Mouse (Mus musculus) kidney, adult 2 months (tissue): ENCODE measurements around the gene Cd5.

ENCODE experiments used
- CTCF ChIP-seq: fragments of 200-500 bp; conservative IDR thresholded peaks from 2 replicates; pipeline ENCODE4 v1.5.1; 2011; ENCODE audit warnings: low read depth, mild to moderate bottlenecking, control low read depth, low read length, moderate library complexity, mixed read lengths; ENCODE audit not compliant: insufficient read depth, insufficient read length
- POLR2A ChIP-seq: fragments of 200-500 bp; IDR thresholded peaks from one replicate; pipeline ENCODE4 v1.6.1; 2011; ENCODE audit warnings: low read depth, low read length, control low read depth

GRCm38 (mm10) chr19:10712646-10713045 is 26.2 kb downstream of the Cd5 start:
- no peak for TF ChIP-seq CTCF
- no peak for TF ChIP-seq POLR2A
